Mouse (Mus musculus) left cerebral cortex, adult 18-20 months (tissue): ENCODE measurements at regions not wholly inside any gene's neighbourhood (a gene's known extent, or its start where the extent isn't known, plus 50 kb on each side); places are given as distances from the start of the nearest gene placed in this dataset.

ENCODE experiments used
- DNase-seq, 2 experiments: peaks; one replicate each; pipeline ENCODE4 v3.0.0; 2021 to 2022; ENCODE audit warnings: low spot score in 2 of 2, mixed read lengths in 1 of 2

DNA sequence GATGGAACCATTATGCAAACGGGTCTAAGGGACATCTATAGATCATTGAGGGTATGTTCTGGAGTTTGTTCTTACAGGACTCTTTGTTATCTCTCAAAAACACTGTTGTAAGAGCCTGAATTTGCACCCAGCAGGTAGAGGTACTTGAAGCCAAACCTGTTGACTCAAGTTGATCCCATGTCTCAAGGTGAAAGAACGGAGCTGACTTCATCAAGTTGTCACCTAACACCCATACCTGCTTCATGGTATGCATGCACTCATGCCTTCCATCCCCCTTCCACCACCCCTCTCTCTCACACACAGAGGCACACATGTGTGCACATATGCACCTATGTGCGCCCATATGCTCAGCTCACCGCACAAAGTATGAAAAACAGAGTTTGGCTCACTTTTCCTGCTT is 189.0 kb downstream of the Ttll7 start:
- no peak for DNase-seq

DNA sequence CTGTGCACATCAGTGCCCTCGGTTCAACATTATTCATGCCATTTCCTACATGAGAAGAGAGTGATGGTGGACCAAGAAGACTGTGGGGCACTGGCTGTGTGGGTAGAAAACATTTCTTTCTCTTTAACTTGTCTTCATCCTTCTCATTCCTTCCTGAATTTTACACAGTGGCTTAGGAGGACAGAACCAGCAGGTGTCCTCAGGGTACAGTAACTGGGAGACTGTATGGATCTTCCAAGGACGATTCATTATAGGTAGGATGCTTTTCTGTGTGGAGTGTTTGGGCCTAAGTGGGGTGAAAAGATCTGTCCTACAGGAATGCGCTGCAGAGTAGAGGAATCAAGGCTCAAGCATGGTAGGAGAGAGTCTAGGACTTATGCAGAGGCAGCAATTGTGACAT is 190.7 kb downstream of the Ttll7 start:
- no peak for DNase-seq

DNA sequence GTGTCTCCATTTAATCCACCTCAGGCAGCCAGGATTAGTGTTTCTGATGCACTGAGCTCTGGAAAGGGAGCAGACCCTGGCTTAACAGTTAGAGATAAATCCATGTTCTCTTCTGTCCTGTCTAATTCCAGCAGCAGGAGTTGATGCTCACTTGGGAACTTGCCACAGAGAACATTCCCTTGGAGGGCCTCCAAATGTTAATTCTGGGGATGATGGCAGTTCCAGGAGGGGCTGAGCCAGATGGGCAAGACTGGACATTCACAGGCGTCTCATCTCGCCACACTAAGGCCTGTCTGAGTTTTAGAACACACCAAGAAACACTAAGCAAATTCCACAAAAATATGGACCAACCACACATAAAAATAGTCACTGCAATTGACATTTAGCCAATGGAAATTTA is 194.5 kb downstream of the Ttll7 start:
- no peak for DNase-seq

DNA sequence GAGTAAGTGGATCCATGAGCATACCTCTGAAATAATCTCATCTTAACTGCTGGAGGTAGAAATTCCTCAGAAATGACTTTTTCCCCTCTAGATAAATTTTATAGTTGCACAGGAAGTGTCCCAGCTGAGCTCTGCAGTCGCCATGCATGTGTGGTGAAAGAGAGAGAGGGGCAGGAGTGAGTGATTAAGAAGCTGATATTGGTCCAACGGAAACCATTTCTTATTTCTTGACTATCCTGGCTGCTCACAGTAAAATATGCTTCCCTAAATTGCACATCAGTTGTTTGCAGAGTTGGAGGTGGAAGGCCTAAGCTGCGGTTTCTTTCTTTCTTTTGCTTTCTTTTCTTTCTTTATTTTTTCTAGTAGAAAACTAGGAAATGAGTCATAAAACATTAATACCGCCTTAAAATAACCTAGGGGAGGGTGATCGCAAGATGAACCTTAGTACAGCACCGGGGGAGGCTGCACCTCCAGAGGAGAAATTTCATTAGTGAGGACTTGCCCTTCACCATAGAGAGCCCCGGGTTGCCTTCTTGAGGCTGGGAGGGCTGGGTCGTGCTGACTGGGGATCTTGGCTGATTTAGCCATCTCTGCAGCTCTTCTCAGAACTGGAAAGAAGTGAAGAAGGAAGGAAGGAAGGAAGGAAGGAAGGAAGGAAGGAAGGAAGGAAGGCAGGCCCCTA is 202.1 kb downstream of the Ttll7 start:
- no peak for DNase-seq

DNA sequence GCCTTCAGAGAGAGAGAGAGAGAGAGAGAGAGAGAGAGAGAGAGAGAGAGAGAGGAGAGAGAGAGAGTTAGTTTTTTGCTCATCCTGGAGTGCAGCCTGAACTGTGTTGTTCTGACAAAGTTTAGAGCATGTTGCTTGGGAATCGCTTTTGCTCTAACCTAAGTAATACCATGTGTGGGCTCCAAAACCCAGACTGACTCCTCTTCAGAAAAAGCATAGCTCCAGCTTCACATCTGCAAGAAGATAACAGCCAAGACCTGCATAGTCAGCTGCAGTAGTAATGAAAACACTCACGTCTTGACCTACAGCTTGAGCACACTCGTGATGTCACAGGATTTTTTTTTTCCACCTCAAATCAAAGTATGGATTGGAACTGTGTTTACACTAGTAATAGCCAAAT is 205.7 kb downstream of the Ttll7 start:
- no peak for DNase-seq

DNA sequence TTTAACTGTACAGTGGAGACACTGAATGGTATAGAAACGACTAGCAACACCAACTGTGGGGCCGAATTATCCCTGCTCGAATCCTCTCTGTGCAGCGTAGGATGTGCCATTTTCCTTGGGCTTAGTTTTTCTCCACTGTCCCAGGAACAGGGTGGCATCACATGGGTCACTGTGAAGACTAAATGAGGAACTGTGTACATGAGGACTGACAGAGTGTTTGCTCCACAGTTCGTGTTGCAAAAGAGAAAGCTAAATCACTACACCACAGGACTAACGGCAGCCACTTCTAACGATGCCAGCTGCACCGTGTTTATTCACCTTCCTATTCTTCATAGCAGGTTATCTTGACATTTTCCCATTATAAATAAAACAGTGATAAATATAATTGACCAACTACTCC is 208.5 kb downstream of the Ttll7 start:
- DNase-seq, result no peak

DNA sequence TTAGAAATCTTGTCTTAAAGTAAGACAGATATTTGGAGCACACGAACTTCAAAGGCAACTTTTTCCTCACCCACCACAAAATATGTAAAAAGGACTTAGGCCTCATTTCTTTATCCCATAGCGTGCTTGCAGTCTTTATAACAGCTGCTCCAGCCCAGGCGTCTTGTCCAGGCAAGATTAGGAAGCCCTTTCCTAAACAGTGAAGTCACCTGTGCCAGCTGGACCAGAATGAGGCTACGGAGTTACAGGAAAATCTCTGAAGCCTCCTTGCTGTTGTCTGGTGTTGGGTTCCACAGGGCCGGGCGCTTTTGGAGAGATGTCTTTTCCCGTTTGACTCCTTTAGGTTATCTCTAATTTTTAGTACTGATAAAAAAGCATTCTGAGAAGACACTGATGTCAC is 210.3 kb downstream of the Ttll7 start:
- DNase-seq, result no peak

DNA sequence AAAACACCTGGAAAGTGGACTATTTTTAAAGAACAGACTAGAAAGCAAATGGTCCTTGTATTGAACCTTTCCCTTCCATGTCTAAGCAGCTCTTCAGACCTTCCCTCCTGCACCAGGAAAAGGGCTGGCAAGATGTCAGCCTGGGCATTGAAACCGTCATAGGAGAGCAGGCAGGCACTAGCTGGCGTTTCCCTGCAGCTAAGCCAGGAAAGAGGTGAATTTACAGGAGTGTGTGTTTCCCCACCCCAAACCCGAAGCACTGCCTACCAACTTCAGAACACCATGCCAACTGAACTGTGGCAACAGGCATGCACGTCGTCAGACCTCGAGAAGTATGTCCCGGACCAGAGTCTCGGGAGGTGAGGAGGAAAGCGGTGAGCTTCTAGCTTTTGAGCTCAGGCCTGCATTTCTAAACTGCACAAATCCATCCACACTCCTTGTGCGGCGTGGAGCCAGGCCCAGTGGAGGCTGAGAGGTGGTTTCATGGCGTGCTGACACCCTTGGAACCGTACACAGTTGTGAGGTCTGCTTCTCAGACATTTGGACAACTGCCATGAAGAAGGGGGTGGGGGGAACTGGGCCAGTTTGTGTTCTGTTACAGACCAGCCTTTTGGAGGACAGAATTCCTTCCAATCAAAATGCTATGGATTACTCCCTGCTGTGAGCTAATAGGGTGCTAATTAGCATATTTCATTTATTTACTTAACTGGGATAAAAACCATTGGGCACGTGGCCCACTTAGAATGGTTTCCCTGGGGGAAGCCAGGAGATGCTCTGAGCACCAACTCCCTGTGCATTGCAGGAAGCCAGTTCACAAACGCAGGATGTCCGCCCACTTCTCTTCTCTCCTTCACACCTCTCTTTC is 211.6 kb downstream of the Ttll7 start:
- peak; percentile 6 to 29 for DNase-seq

DNA sequence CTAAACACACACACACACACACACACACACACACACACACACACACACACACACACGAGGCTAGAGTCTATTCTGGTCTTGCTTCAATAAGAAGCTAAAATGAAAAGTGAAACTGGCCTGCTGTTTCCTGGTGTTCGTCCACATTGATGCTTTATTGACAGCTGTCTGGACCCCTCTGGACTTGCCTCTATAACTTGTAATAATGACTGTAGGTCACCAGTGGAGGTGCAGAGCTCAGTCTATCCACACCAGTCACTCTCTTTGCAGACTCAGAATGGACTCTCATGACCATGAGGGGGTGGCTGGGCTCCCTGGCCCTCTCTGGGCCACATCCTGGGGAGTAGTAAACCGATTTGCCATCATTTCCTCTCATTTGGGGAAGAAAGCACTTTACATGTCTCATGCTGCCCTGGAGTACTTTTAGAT is 212.3 kb downstream of the Ttll7 start:
- DNase-seq, result no peak

DNA sequence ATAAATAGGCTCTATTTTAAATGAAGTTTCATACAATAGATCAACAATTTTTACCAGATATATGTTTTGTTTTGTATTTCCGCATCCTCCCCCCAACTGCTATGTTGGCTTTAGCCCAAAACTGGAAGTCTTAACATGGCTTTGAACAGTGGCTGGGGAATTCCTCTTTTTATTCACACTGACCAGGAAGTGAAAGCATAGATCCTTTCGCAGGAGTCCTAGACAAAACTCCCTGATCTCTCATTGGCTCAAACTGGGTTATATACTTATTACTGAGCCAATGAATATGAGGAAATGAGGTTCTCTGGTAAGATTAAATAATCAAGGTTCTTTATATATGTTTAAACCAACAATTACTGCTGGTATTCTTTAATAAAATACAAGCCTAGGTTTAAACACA is 218.8 kb downstream of the Ttll7 start:
- no peak for DNase-seq

DNA sequence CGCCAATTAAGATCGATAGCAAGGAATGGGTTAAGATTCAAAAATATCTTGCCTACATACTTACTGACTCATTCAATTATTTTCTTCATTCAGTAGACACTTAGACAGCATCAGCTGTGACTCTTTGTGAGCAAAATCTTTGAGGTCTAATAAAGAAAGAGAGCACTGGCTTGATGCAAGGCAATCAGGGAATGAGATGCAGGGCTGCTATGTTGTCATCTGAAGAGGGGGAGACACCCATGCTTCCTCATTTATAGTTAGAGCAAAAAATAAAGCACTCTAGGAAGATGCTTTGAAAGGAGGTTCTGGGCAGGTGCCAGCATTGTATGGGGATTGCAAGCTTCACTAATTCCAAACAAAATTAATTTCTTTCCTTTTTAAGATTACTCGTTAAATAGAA is 228.0 kb downstream of the Ttll7 start:
- no peak for DNase-seq

DNA sequence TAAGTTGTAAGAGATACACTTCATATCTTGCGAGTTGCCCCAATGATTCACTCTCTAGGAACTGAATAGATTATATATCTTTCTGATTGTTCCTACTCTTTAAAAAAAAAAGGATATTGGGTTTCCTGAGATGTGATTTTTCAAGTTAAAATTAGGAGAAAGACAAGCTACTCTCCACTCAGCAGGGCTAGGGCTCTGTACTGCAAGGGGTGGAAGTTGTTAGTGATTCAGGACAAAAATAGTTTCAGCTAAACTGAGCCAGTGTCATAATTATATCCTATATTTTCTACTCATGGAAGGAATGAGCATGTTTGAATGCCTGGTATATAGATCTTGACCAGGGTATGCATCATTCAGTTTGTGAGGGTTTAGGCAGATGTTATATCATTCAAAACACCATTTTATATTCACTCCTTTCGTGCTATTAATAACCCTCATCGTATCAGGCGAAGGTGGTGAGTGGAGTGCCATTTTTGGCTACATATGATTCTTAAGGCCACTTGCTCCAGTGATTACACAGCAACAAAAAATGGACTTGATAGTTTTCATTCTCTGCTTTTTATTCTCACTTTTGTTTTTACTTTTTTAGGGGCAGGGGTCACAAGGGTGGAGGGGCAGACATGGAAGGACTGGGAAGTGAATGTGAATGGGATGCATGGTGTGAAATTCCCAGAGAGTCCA is 228.7 kb downstream of the Ttll7 start:
- no peak for DNase-seq

DNA sequence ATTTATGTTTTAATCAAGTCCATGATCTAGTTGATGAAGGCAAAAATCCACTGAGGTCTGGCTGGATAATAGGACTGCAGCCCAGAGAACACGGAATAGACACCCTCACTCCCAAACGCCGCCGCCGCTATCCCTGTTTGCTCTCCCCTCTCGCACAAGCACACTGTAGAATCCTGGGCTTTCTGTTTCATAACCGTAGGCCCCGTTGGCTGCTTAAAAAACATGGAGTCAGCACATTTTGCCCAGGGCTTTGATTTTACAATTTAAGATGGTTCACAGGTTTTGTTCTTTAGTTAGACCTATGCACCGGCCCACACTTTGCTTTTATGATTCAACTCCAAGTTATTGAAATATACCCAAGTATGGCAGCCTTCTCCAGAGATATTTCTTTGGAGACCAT is 229.6 kb downstream of the Ttll7 start:
- no peak for DNase-seq

DNA sequence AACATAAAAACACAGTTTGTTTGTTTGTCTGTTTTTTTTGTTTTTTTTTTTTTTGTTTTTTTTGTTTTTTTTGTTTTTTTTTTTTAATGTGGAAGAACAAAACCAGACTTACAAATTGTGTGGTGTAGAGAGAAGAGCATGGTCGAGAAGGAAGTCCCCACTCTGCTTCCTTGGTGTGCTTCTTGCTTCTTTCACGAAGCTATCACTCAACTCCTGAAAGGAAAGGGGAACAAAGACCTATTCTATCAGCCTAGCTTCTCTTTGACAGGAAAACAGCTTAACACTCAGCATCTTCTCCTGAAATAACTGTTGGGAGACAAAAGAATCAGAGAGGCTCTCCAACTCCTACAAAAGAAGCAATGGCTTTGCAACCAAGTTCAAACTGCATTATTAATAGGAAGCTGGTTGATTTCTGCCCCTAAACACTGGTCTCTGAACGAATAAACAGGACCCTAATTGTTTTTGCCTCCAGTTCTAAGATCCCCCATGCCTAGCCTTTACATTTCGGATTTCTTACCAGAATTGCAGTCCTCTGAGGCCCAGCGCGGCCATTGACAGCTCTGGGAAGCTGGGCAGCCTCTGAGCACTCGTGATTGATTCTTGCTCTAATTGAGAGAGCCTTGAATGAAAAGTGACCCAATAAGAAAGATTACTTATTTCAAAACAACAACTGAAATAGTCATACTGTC is 230.2 kb downstream of the Ttll7 start:
- DNase-seq, result no peak

DNA sequence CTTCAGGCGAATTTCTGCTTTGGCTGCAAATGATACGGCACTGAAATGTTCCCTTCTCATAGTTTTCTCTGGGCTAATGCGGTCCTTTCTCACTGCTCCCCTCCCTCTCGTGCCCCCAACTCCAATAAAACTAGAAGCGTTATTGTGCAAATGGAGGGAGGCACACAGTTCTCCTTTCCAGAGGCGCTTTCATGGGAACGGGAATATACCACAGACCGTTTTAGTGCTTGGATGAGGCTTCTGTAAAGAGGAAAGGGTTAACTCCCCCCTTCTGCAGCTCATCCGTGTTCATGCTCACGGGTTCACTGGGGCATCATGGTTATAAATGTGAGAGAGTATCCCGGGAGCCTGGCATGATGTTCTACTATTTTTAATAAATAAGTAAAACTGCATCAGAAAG is 231.2 kb downstream of the Ttll7 start:
- no peak for DNase-seq

DNA sequence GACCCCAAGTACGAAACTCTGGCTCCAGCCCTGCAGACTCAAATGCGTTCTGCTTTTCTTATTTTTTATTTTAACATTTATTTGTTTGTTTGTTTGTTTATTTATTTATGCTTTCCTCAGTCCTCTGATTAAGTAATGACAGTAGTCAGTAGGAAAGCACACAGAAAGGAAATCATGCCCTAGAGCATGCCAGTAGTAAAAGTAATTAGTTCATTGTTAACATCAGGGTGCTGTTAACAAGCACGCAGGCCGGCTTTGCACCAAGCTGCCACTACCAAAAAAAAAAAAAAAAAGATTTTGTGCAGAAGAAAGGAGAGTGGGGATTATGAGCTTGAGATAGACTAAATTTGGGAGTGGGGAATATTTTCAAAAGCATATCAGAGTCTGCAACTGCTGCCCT is 231.7 kb downstream of the Ttll7 start:
- DNase-seq, result no peak

DNA sequence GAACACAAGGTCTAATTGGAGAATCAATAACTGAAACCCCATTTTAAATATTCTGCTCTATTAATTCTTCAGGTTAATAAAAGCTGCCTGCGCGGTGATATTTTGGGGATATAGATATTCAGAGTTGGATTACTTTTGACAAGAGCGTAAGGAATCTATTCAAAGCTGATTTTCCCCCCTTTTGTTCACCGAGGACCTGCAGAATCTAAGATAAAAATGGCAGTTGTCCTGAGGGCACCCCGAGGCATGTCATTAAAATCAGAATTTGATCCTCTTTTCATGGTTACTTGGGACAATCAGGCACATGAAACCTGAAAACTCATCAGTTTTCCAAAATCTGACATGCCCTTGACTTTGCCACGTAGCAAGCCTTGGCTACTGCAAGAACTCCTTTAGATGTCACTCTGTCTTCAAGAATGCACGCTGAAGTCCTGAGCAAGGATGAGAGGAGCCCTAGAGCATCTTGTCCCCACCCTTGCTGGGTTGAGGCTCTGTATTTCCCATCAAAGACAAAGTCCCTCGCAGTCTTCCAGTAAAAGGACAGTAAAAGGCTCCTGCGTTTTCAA is 232.5 kb downstream of the Ttll7 start:
- DNase-seq, result no peak

DNA sequence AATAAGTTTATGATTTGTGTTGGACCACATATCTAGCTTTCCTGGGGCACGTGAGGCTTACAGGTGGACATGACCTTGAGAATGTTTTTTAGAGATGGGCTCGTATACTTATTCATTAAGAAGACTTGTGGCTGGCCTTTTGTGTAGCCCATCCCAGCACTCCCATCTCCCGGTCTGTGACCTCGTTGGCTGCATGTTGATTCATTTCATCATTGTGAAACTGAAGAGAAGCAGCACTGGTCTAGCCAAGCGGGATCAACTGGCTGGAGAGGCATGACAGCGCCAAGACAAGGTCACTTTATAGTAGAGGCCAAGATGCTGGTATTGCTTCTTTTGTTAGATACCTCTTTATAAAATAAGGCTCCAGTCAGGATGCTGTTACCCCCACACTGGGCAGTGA is 236.0 kb downstream of the Ttll7 start:
- DNase-seq, result no peak

DNA sequence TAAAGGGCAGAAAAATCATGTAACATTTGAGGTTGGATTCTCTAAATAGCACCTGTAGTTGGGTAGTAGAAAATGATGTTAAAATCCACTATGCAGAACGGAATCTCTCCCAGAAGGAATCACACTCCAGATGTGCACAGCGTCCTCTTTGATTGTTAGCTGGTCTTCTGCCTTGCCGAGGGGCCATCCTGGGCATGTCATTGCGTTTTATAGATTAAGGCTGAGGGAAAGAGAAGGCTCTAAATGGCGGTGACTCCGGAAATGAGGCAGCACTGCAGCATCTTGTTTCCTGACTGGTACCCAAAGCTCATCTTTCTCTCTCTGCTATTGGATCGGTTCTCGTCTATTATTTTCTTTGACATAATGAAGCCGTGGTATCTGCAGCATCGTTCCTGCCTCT is 237.5 kb downstream of the Ttll7 start:
- DNase-seq, result no peak

DNA sequence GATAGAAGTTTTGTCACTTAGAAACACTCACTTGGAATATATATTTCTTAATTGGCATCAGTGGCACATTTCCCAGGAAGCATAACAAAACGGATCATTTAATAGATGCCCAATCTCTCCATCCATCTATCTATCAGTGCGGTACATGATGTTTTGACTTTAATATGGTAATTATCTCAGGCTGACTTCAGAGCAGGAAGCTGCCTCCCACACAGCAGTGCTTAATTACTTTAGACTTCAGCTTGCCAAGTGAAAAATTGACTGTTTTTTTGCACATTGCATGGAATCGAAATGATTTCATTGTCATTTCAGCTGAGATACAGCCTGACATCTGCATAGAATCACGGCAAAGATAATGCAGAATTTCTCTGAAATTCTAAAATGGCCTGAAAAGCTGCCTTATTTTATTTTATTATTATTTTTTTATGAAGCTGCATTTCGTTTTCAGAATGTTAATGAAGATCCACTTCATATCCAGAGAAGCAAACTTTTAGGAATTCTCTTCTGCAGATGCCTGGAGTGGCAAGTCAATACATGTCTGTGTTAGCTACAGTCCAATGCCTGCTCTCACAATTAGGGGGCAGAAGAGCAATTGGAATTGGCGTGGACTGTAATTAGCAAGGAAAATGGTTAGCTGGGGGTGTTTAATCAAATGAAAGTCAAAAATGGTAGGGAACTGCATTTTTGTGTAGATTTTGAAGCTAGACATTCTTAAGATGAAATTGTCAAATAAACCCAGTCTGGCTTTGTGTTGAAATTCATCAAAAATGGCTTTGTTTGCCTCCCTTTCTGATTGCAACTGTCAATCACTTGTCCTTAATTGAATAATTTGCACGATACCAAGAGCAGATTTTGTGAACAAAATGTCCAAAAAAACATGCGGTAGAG is 240.3 kb downstream of the Ttll7 start:
- DNase-seq, result no peak

DNA sequence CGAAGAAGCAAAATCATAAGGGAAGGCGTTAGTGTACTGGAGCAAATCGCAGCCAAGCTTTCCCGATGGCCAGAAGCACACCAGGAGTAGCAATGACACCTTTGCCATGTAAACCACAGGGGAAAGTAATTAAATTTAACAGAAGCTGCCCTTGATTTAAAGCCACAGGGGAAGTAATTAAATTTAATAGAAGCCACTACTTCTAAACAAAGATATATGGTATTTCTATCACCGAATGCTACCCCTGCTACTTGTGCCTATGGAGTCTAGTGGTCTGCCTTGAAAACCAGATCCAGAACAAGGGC is 240.9 kb downstream of the Ttll7 start:
- DNase-seq, result no peak
